ENCODE assay signal across 31 mouse cellular contexts in genomic region chrX:53464194-53464593, GRCm38 (mm10). TPM values are rescaled to one million over a fixed set of nuclear protein-coding genes. Genes with fewer than 3 reads are reported as not detected.
"Had no signal": no experiment of that assay in that cellular context is flagged by ENCODE, and none has a peak within 500 bp of the region (broad histone marks: within the 10 kb centered on the region; RNA-seq: fewer than 3 reads in every experiment).

No protein-coding gene starts in this region.

RNA-seq across cellular contexts. Expression of gene Etd, which starts 29.5 kb away (rescaled TPM):
- total RNA-seq: common myeloid progenitor, adult 5-6 weeks; forebrain, postnatal 0 days; gastrocnemius, adult 18-20 months; gastrocnemius, adult 2 months; gastrocnemius, adult 8-10 months; gastrocnemius, postnatal 10 days; gastrocnemius, postnatal 14 days; gastrocnemius, postnatal 25 days; gastrocnemius, postnatal 36 days; gastrocnemius, postnatal 4 days; heart, adult 18-20 months; heart, adult 2 months; heart, adult 8-10 months had no signal
- polyA plus RNA-seq: cerebellum, adult 2 months; cortical plate, adult 2 months; embryonic facial prominence, embryonic 10.5 days; embryonic facial prominence, embryonic 11.5 days; embryonic facial prominence, embryonic 12.5 days; embryonic facial prominence, embryonic 13.5 days; embryonic facial prominence, embryonic 14.5 days; embryonic facial prominence, embryonic 15.5 days; erythroblast, embryonic 14.5 days; forebrain, embryonic 10.5 days; forebrain, embryonic 11.5 days; forebrain, embryonic 12.5 days; forebrain, embryonic 13.5 days; forebrain, embryonic 14.5 days; forebrain, embryonic 15.5 days; forebrain, embryonic 16.5 days; forebrain, postnatal 0 days; frontal cortex, adult 2 months; gonadal fat pad, adult 2 months; heart, adult 2 months had no signal
